Mouse (Mus musculus) pancreas, adult 10 weeks (tissue): ENCODE results near the gene Mok. TPM values are rescaled to one million over a fixed set of nuclear protein-coding genes. Genes with fewer than 3 reads are reported as not detected.

Experiments used
- polyA plus RNA-seq: library from polyadenylated mRNA; stranded (reverse); fragments of 350-450 nt; fragmentation: Illumina TruSeq; extraction: RNeasy Lipid Tissue Mini Kit (QIAGEN cat#74804); gene quantifications from one replicate; pipeline ENCODE4 v1.2.3, GENCODE M21; 2015; ENCODE audit warnings: low read depth, low replicate concordance; ENCODE audit not compliant: insufficient read depth

Gene Mok
- polyA plus RNA-seq = 1.4 TPM

GRCm38 (mm10) chr12:110840348-110841198, at the start of gene Mok:
Gene Mok, minus strand, starts transcription at chr12:110840939.

DNA sequence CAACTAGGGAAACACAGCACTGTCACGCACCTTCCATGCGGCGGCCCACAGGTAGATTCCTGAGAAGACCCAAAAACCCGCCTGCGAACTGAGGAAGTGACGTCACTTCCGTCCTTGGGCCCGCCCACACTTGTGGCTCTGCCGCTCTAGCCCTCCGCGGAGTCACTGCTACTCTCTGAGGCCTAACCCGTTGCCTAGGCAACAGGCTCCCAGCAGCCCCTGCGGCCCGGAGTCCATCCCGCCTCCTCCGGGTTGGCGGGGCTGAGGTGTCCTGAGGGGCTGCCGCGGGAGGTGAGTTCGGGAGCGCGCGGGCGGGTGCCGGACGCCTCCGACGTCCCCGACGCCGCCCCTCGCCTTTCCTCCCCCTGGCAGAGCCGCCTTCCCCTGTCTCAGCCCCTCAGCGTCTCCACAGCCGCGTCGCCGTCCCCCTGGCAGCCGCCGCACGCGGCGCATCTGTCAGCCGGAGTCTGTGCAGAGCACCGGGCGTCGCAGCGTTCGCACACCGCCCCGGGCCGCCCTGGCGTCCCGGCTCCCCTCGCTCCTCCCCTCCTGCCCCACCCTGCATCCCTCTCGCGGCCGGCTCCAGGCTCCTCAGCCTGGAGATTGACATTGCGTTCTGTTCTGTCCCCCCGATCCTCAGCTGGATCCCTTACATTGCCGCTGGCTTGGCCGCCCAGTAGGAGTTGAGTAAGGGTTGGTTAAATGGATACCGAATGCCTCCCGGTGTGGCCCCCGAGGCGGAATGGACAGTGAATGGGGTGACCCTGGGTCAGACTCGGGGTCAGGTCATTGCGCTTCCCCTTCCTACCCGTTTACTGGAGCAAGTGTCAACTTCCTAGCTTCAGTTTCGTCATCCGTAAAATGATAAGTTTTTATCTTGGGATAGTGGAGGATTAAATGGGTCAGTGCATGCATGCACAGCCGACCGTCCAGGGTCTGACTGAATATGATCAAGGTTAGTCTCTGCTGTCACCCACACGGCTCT, 48.6 kb upstream of the Mok start, which contains the start of the genes Cinp and Tecpr2:
Gene Cinp, minus strand, starts transcription at position 110 of the 985 bp plus-strand sequence.
Gene Tecpr2, plus strand, starts transcription at position 229 of the 985 bp plus-strand sequence.

DNA sequence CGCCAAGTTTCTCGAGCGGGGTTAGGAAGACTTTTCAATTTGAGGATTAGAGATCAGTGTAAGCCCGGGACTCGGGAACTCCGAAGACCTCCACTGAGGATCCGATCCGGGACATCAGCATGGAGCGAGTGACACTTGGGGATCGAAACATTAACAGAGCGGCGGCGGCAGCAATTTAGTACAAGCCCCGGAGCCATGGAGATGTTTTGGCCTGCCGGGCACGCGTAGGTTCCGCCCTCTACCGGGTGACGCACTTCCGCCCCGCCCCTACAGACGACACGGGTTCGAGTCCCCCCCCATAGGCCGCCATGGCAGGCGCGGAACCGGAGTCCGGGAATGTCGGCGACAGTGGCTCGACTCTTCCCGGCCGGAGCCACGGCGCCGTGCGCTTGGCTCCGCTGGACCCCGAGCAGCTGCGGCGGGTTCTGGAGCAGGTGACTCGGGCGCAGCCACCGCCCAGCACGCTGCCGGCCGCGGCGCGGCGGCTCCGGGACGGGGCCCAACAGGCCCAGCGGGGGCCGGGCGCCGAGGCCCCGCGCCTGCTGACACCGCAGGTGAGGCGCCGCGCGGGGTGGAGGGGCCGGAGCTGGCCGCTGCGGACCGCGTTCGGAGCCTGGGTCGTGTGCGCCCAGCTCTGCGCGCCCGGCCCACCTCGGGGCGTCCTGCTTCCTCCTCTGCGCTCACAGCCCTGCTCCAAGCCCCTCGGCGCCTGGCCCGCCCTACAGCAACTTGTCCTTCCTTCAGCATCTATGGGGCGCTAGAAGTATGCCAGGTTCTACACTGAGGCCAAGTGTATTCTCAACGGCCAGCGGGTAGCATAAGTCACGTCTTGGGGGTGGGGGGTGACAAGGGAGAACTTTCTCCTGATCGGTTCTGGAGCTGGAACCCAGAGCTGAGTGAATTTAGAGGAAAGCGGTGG, 9.5 kb upstream of the Mok start, which contains the start of gene Zfp839:
Gene Zfp839, plus strand, starts transcription at position 244 of the 919 bp plus-strand sequence.

Other genes with a start within 250 kb of the Mok start
- 35.8 TPM for gene Dync1h1, start 239.5 kb downstream of the Mok start, polyA plus RNA-seq
- gene 1700001K19Rik, start 158.3 kb downstream of the Mok start, polyA plus RNA-seq = not detected
- 49.1 TPM for gene Hsp90aa1, start 138.2 kb downstream of the Mok start, polyA plus RNA-seq
- gene Wdr20, start 103.0 kb downstream of the Mok start, polyA plus RNA-seq = 8.1 TPM
- gene Zfp839, start 9.3 kb upstream of the Mok start, polyA plus RNA-seq = 3.4 TPM
- 9.1 TPM for gene Cinp, start 48.2 kb upstream of the Mok start, polyA plus RNA-seq
- gene Tecpr2, start 48.3 kb upstream of the Mok start, polyA plus RNA-seq = 2.6 TPM
- gene Ankrd9, start 138.1 kb upstream of the Mok start, polyA plus RNA-seq = 1.6 TPM
- gene Rcor1, start 198.4 kb upstream of the Mok start, polyA plus RNA-seq = 3.4 TPM